ENCODE assay signal across 23 mouse cellular contexts in the genomic region with DNA sequence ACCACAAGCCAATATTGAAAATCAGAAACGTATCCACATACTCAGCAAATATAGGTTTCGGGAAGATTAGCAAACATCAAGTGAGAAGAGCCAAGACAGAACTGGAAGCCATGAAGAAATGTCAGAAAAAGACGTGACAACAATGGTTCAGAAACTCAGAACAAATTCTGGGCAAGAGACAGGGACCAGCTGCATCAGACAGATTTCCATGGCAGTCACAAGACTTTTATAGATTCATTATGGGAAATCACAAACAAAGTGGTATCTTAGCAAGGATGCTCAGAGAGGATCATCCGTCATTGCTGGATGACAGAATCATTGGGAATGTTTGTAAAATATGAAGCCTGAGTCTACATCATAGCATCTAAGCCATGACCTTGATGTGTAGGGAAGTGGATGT.
DNase-seq lines count a peak whose midpoint lies in the region; ATAC-seq and TF ChIP-seq lines count a peak whose summit lies in the region.
"Had no signal": no experiment of that assay in that cellular context is flagged by ENCODE, and none has a peak within 500 bp of the region (broad histone marks: within the 10 kb centered on the region; RNA-seq: fewer than 3 reads in every experiment).

No protein-coding gene starts in this region.

- H3K27ac ChIP-seq in hindbrain, postnatal 0 days, result no peak overlapping the region
- H3K27ac ChIP-seq in hindbrain, embryonic 10.5 days, result no peak overlapping the region
- H3K27ac ChIP-seq in cerebellum, adult 2 months (ENCODE audit: insufficient read depth, low read length), result no peak overlapping the region
- H3K27ac ChIP-seq in heart, embryonic 10.5 days, result no peak overlapping the region
- H3K27ac ChIP-seq: hindbrain, embryonic 14.5 days; liver, embryonic 12.5 days; macrophage had no signal

- ATAC-seq in hindbrain, postnatal 0 days, result no peak
- ATAC-seq: inflammation-experienced regulatory T-cells, adult 6 months; liver, embryonic 12.5 days; liver, postnatal 0 days had no signal

- H3K36me3 ChIP-seq in hindbrain, postnatal 0 days (ENCODE audit: insufficient read depth, low read length), result no peaks in the 10 kb centered on the region
- H3K36me3 ChIP-seq in hindbrain, embryonic 10.5 days, result no peaks in the 10 kb centered on the region
- H3K36me3 ChIP-seq in heart, embryonic 10.5 days, result no peaks in the 10 kb centered on the region
- H3K36me3 ChIP-seq: liver, embryonic 12.5 days had no signal

- H3K4me2 ChIP-seq in hindbrain, postnatal 0 days (ENCODE audit: low read depth, low read length), result no peak overlapping the region
- H3K4me2 ChIP-seq: hindbrain, embryonic 14.5 days; liver, embryonic 12.5 days had no signal

- no peaks in the 10 kb centered on the region for H3K4me1 ChIP-seq in hindbrain, postnatal 0 days (ENCODE audit: insufficient read depth, low read length)
- H3K4me1 ChIP-seq in hindbrain, embryonic 10.5 days (replicated peaks), result no peaks in the 10 kb centered on the region
- no peaks in the 10 kb centered on the region for H3K4me1 ChIP-seq in cerebellum, adult 2 months (ENCODE audit: control insufficient read depth, insufficient read depth, low read length)
- H3K4me1 ChIP-seq in heart, embryonic 10.5 days, result no peaks in the 10 kb centered on the region
- H3K4me1 ChIP-seq: liver, embryonic 12.5 days had no signal

- no peak overlapping the region for H3K4me3 ChIP-seq in hindbrain, postnatal 0 days (ENCODE audit: low read length)
- H3K4me3 ChIP-seq in hindbrain, embryonic 10.5 days, result no peak overlapping the region
- H3K4me3 ChIP-seq in cerebellum, adult 2 months (replicated peaks; ENCODE audit: insufficient read depth, low read depth, low read length), result no peak overlapping the region
- no peak overlapping the region for H3K4me3 ChIP-seq in heart, embryonic 10.5 days
- H3K4me3 ChIP-seq: liver, embryonic 12.5 days had no signal

- DNase-seq in hindbrain, postnatal 0 days (ENCODE audit: low spot score), result peak; percentile 2
- no peak for DNase-seq in hindbrain, embryonic 10.5 days (ENCODE audit: low spot score)
- peak; percentile 61 to 82 for DNase-seq in layer of hippocampus, adult 18-20 months (ENCODE audit: low spot score in 2 of 2)
- DNase-seq in layer of hippocampus, adult 9-11 months, result peak; percentile 65
- DNase-seq in cerebellum, adult 2 months, result no peak
- DNase-seq in heart, embryonic 10.5 days (ENCODE audit: low spot score), result no peak
- DNase-seq: adrenal gland, postnatal 25 days; B cell, adult 2 months; cerebellum, adult 9-10 months; cerebellum, postnatal 36 days; heart, postnatal 36 days; kidney, adult 11 months; kidney, postnatal 14 days; left cerebral cortex, postnatal 4 days; liver, postnatal 0 days; midbrain, embryonic 14.5 days; retina, postnatal 1 day; right cerebral cortex, postnatal 14 days; thymus, postnatal 4 days had no signal

- WGBS in hindbrain, postnatal 0 days, result 84% methylated on average over 4 of the region's 4 CpGs
- 90% methylated on average over 4 of the region's 4 CpGs for WGBS in hindbrain, embryonic 10.5 days
- 66% methylated on average over 4 of the region's 4 CpGs for WGBS in cerebellum, adult 2 months
- WGBS in heart, embryonic 10.5 days, result 85% methylated on average over 4 of the region's 4 CpGs

- TF ChIP-seq POLR2A in cerebellum, adult 2 months (IDR thresholded peaks at IDR 0.05; ENCODE audit: borderline replicate concordance, insufficient read depth, low read length), result no peak

- no peaks in the 10 kb centered on the region for H3K27me3 ChIP-seq in hindbrain, postnatal 0 days (ENCODE audit: insufficient read depth, low read length)
- H3K27me3 ChIP-seq in hindbrain, embryonic 10.5 days (ENCODE audit: insufficient read depth, poor library complexity, severe bottlenecking), result no peaks in the 10 kb centered on the region
- no peaks in the 10 kb centered on the region for H3K27me3 ChIP-seq in cerebellum, adult 2 months (ENCODE audit: control insufficient read depth, insufficient read depth, low read length)
- H3K27me3 ChIP-seq in heart, embryonic 10.5 days (ENCODE audit: insufficient read depth, poor library complexity, severe bottlenecking), result no peaks in the 10 kb centered on the region
- H3K27me3 ChIP-seq: liver, embryonic 12.5 days had no signal

- H3K9me3 ChIP-seq in hindbrain, postnatal 0 days (ENCODE audit: low read length), result no peaks in the 10 kb centered on the region
- no peaks in the 10 kb centered on the region for H3K9me3 ChIP-seq in hindbrain, embryonic 10.5 days
- H3K9me3 ChIP-seq in heart, embryonic 10.5 days, result no peaks in the 10 kb centered on the region
- H3K9me3 ChIP-seq: liver, embryonic 12.5 days had no signal

- H3K9ac ChIP-seq in hindbrain, postnatal 0 days (replicated peaks; ENCODE audit: low read length), result no peak overlapping the region
- H3K9ac ChIP-seq: hindbrain, embryonic 14.5 days; liver, embryonic 12.5 days; liver, postnatal 0 days had no signal

- TF ChIP-seq CTCF in hindbrain, postnatal 0 days (IDR thresholded peaks at IDR 0.05; ENCODE audit: low read depth), result no peak
- TF ChIP-seq CTCF in cerebellum, adult 2 months (IDR thresholded peaks at IDR 0.05; ENCODE audit: borderline replicate concordance, insufficient read depth, low read depth, low read length), result no peak

Comparison
In these comparisons a context has a peak if more than half of its experiments do, and no peak if none do; other contexts are left out.
1. DNase-seq: peak in hindbrain, postnatal 0 days (single experiment), layer of hippocampus, adult 18-20 months (2 of 2) and layer of hippocampus, adult 9-11 months (single experiment); none in hindbrain, embryonic 10.5 days (single experiment), cerebellum, adult 2 months (0 of 2) and heart, embryonic 10.5 days (single experiment).